Mouse (Mus musculus): ENCODE data around the gene Arvcf.

Gene Arvcf

GRCm38 (mm10) chr16:18425475-18426214, 77.7 kb downstream of the Arvcf start:
- ATAC-seq (ENCODE audit: insufficient number of reproducible peaks, low FRiP score, low TSS enrichment), result no peak; the same call in 1 of the 2 replicates

- peak; percentile 75 for ATAC-seq (ENCODE audit: insufficient number of reproducible peaks, low FRiP score, low TSS enrichment)
These were observed 78.3 kb downstream of the Arvcf start, which contains the start of gene Txnrd2 for GRCm38 (mm10) chr16:18426215-18426791. Txnrd2 (plus strand) TSS chr16:18426384.

- no peak for ATAC-seq (ENCODE audit: insufficient number of reproducible peaks, low FRiP score, low TSS enrichment)
These were observed 78.9 kb downstream of the Arvcf start, which contains the start of gene Comt for GRCm38 (mm10) chr16:18426802-18427280. Comt (minus strand) TSS chr16:18426852.

- ATAC-seq (ENCODE audit: insufficient number of reproducible peaks, low FRiP score, low TSS enrichment), result no peak
These were observed 80.1 kb downstream of the Arvcf start for GRCm38 (mm10) chr16:18428011-18428515.

- no peak for ATAC-seq (ENCODE audit: insufficient number of reproducible peaks, low FRiP score, low TSS enrichment)
These were observed 80.6 kb downstream of the Arvcf start for GRCm38 (mm10) chr16:18428516-18429042.

GRCm38 (mm10) chr16:18429641-18430040, 81.7 kb downstream of the Arvcf start:
- no peak for ATAC-seq (ENCODE audit: insufficient number of reproducible peaks, low FRiP score, low TSS enrichment)

- ATAC-seq (ENCODE audit: insufficient number of reproducible peaks, low FRiP score, low TSS enrichment), result no peak
These were observed 82.7 kb downstream of the Arvcf start for GRCm38 (mm10) chr16:18430641-18431212.

- no peak for ATAC-seq (ENCODE audit: insufficient number of reproducible peaks, low FRiP score, low TSS enrichment)
These were observed 85.4 kb downstream of the Arvcf start for GRCm38 (mm10) chr16:18433341-18433920.

GRCm38 (mm10) chr16:18436128-18436527, 88.1 kb downstream of the Arvcf start:
- no peak for ATAC-seq (ENCODE audit: insufficient number of reproducible peaks, low FRiP score, low TSS enrichment)

GRCm38 (mm10) chr16:18443385-18443841, 95.4 kb downstream of the Arvcf start:
- ATAC-seq (ENCODE audit: insufficient number of reproducible peaks, low FRiP score, low TSS enrichment), result peak; percentile 90

- ATAC-seq (ENCODE audit: insufficient number of reproducible peaks, low FRiP score, low TSS enrichment), result no peak
These were observed 99.3 kb downstream of the Arvcf start for GRCm38 (mm10) chr16:18447243-18447642.

GRCm38 (mm10) chr16:18448104-18448503, 100.1 kb downstream of the Arvcf start:
- ATAC-seq (ENCODE audit: insufficient number of reproducible peaks, low FRiP score, low TSS enrichment), result no peak

GRCm38 (mm10) chr16:18449005-18449404, 101.0 kb downstream of the Arvcf start:
- ATAC-seq (ENCODE audit: insufficient number of reproducible peaks, low FRiP score, low TSS enrichment), result no peak

GRCm38 (mm10) chr16:18451486-18452181, 103.7 kb downstream of the Arvcf start:
- no peak for ATAC-seq (ENCODE audit: insufficient number of reproducible peaks, low FRiP score, low TSS enrichment)

- no peak for ATAC-seq (ENCODE audit: insufficient number of reproducible peaks, low FRiP score, low TSS enrichment)
These were observed 104.4 kb downstream of the Arvcf start for GRCm38 (mm10) chr16:18452361-18452862.

GRCm38 (mm10) chr16:18453846-18454245, 105.9 kb downstream of the Arvcf start:
- no peak for ATAC-seq (ENCODE audit: insufficient number of reproducible peaks, low FRiP score, low TSS enrichment)

- no peak for ATAC-seq (ENCODE audit: insufficient number of reproducible peaks, low FRiP score, low TSS enrichment)
These were observed 107.4 kb downstream of the Arvcf start for GRCm38 (mm10) chr16:18455407-18455806.
